Mouse (Mus musculus) CD8-positive naive resting alpha-beta T cell, adult 2 months (primary cell): Measurements from ENCODE around the gene Orm1.

Experiments used
- DNase-seq, 2 experiments: peaks; one replicate each; pipeline ENCODE4 v3.0.0; 2022; ENCODE audit warnings: low read depth in 2 of 2, low spot score in 2 of 2

The Orm1 gene

DNA sequence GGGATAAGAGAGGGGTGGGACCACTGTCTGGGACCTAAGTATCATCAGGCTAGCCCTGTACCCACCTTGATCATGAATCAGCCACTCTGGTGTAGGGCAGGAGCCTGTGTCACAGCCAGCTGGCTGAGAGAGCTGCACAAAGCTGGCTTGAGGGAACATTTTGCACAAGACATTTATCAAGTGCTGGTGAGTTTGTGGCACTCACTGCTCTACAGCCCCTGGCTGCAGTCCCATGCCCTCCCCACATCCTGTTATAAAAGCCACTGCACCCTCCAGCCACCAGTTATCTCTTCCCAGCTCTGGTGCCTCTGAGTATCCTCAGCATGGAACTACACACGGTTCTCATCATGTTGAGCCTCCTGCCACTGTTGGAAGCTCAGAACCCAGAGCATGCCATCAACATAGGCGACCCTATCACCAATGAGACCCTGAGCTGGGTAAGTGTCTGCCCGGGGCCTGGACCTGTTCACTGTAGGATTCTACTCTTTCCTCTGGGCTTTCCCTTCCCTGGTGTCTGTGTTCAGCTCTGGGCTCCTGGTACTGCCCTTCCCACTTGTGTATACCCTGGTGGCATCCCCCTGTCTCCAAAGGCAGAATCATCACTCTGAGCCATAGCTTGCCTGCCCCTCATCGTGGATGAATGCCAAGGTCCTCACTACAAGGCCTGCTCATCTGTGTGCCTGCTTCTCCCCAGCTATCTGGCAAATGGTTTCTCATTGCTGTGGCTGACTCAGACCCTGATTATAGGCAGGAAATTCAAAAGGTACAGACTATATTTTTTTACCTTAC lies 11.7 kb downstream of the Orm1 start, which contains the start of gene Orm3:
Gene Orm3, plus strand, starts transcription at position 286 of the 789 bp plus-strand sequence.
- DNase-seq: no peak

DNA sequence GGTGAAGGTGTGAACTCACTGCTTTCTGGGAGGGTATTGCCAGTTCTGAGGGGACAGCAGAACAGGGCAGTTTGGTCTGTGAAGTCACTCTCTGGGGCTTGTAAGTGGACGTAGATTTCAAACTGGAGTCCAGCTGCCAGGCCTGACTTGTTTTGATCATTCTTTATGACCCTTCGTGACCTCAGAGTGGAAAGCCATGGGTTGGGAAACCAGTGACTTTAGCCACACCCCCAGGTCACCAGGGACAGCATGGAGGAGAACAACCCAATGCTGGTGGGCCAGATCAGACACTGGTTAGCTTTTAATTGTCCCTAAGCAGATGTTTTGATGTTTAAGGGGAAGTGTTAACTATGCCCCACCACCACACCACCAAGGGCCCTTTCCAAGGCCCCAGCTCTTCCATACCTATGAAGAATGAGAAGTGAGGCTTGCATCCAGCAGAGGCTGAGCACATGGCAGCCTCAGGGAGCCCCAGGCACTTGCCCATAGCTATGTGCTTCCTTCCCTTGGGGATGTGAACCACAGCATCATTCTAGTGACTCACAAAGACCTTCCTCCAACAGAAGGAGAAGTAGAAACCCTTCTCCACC lies 12.7 kb downstream of the Orm1 start:
- DNase-seq: no peak

DNA sequence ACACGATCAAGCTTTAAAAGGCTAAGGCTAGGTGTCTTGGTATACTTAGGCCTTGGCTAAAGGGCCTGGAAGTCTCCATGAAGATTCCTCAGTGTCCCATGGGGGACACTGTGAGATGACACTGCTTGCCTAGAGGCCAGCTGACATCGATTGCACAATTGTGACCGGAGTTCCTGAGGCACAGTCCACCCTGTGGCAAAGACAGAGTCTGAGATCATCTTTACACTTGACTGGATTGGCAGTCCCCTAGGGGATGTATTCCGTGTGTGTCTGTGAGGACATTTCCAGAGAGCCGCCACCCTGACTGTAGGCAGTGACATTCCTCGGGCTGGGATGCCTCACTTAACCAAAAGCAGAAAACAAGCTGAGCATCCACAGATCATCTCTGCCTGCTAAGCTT lies 15.5 kb downstream of the Orm1 start:
- DNase-seq: no peak

DNA sequence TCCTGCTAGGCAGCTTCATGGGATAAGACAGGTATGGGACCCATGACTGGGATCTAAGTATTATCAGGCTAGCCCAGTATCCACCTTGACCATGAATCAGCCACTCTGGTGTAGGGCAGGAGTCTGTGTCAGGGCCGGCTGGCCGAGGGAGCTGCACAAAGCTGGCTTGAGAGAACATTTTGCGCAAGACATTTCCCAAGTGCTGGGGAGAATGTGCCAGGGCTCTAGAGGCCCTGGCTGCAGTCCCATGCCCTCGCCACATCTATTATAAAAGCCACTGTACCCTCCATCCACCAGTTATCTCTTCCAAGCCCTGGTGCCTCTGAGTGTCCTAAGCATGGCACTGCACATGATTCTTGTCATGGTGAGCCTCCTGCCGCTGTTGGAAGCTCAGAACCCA lies 17.8 kb downstream of the Orm1 start, which contains the start of gene Orm2:
Gene Orm2, plus strand, starts transcription at position 300 of the 400 bp plus-strand sequence.
- no peak for DNase-seq

DNA sequence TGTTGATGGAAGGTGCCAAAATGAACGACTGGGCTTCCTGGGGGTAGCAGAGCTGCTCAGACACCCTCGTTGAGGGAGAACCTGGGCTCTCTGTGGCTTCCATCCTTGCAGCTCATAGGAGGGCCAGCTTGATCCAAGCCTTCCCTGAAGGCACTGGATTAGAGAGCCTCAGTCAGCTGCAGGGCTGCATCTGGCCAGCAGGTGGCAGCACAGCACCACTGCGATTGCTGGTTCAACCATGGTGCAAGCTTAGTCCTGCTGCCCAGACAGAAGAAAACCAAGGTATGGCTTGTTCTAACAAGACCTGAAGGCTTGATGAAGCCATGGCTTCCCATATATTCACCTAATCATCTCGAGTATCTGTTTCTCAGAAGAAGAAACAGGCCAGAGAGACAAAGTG lies 24.2 kb downstream of the Orm1 start:
- peak; percentile 83 to 85 for DNase-seq

DNA sequence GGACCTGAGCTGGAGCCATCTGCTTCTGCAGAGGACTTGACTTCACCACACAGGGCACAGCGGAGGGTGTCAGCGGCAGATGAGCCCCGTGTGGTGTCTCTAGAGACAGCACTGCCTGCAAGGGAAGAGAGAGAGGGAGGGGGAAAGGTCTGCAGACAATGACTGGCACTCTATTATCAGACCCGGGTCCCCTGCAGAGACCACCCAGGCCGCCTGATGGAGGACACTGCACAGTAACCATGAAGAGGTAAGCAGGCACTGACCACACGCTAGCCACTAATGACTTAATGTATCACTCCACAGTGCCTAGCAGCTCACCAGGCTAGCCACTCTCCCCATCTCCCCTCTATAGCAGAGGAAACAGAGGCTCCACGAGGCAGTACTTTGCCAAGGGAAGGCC lies 26.5 kb downstream of the Orm1 start:
- no peak for DNase-seq

DNA sequence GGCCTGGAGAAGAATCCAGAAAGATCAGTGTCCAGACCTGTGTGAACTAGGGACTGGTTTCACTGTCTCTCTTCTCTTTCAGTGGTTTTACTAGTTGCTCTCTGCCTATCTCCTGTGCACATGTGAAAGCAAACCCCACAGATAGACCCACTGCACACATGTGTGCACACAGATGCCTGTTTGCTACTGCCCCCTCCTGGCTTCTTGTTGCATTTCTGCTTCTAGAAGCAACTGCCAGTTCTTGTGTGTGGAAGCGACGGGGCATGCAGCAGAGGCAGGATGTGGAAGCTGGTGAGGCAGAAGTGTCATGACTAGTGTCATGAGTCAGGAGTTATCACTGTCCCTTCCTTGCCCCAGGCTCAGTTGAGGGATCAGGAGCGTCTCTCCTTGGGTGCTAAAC lies 27.5 kb downstream of the Orm1 start:
- peak; percentile 31 to 58 for DNase-seq

DNA sequence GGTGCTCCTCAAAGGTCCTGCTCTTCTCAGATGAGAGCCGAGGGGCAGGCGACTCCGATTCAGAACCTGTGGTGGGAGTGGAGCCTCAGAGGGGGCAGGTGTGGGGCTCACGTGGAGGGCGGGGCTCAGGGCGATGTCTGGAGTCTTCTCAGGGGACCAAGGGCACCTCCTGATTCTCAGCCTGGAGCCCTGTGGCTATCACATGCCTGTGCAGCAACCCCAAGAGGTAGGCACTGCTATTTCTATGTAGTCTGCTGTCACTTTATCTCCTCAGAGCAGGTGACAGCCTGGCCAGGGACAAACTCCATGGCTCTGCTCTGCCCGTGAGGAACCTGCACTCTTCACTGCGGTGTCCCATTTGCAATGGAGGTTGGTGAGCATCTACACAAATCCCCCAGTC lies 29.0 kb downstream of the Orm1 start:
- DNase-seq: no peak

DNA sequence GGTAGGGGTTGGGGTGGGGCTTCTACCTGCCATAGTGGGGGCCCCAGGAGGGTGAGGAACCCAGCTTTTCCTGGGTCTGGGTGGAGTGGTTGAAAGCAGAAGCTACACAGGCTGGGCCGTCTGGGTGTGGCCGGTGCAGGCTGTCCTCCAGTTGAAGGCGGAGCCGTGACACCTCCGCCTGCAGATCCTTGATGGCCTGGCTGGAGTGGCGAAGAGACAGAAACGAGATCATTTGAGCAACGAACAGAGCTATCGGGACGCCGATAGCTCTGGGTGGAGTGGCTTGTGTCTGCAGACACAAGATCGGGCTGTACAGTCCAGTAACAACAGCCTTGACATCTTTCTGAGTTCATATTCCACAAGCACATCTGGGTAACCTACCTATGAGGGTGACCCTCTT lies 30.0 kb downstream of the Orm1 start:
- no peak for DNase-seq

DNA sequence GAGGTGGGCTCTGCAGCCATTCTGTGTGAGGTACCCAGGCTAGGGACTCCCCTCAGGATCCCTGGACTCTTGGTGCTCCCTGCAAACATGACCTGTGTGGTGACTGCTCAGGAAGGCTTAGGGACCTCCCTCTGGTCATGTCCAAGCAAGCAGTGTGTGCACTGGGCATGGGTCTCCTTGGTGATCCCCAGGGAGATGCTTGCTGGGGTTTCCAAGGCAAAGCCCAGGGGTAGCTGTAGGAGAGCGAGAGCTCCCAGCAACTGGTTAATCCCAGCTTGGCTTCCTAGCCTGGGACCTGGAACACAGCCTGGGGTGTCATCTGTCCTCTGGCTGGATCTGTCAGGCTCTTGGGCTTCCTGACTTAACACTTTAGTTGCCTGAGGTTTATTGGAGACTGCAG lies 31.0 kb downstream of the Orm1 start:
- no peak for DNase-seq

DNA sequence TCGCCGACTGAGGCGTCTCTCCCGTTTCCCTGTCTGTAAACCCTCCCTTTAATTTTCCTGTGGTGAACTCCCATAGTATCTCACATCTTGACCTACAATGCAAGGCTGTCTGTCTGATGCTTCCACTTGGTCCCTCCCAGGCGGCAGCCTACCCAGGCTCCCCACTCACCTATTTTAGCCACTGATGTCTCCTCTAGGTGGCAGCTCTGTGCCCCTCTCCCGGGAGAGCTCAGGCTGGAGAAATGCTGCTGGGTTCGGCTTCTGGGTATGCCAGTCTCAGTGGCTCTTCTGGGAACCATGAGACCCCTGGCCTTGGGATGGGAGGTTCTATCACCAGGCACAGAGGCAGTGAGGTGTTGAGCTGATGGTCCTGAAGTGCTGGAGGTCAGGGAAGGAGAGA lies 33.1 kb downstream of the Orm1 start:
- no peak for DNase-seq

DNA sequence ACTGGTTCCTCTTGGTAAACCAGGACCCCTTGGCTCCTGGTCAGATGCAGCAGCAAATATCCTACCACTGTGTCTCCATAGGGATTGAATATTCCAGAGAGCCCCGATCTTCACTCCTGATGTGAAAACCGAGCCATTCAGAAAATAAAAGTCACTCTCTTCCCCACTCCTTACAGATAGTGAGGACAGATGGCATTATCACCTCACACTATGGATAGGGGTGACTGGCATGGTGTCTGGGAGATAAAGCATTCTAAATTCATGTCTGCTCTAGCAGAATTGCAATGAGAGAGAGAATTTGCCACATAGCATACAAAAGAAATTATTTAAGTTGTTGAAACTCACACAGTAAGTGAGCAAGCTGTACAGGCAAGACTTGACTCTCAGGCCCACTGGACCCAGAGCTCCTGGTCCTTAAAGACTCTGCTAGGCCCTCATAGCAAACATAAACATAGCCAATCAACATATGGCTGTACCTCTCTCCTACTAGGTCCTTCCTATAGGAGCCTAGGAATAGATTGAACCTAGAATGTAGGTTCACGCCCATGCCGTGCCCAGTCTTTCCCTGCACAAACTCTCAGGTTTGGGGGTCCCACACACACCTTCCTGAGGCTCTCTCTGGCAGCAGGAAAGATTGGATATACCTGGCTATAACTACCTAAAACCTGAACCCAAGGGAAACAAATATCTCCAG lies 38.5 kb downstream of the Orm1 start:
- DNase-seq: no peak

DNA sequence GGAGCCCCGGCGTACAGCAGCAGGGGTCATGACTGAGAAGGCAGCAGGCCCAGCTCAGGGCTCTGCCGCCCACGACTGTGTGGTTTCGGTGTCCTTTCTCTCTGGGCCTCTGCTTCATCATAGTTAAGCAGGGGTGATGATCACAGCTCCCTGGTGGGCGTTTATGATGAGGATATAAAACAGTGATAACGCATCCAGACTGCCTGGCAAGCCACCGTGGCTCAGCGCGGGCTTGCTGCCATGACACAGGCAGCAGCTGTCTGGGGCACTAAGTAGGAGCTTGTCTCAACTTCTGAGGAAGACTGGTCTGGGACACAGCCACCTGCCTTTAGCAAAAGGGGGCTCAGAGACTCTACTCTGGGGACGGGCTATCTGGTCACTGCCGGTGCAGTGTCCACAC lies 39.1 kb downstream of the Orm1 start:
- DNase-seq: no peak

DNA sequence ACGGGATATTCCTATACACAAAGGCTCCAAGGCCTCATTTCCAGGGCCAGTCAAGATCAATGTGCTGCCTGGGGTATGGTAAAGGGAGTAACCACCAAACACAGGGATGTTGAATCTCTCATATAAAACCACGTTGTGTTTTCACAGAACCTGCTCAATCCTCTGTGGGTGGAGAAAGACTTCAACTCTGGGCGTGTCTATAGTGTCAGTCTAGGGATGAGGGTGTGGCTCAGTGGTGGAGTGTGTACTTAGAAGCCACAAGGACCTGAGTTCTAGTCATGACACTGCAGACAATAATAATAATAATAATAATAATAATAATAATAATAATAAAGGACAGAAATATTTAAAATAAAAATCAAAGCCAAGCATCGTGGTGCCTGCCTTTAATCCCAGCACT lies 39.9 kb downstream of the Orm1 start:
- no peak for DNase-seq

DNA sequence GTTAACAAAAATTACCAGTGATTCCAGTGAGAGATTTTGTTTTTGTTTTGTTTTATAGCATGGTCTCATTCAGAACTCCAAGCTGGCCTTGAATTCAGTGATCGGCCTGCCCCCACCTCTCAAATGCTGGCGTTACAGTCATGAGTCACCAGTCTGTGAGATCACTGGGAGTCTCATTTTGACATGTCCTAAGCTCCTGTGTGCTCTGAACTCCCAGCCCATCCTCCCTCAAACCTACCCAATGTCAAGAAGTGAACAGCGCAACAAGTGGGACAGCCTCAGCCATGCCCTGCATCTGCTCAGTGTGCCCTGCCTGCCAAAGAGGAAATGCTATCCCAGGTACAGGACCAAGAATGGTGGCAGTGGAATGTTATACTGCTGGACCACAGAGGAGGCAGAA lies 40.9 kb downstream of the Orm1 start:
- no peak for DNase-seq

DNA sequence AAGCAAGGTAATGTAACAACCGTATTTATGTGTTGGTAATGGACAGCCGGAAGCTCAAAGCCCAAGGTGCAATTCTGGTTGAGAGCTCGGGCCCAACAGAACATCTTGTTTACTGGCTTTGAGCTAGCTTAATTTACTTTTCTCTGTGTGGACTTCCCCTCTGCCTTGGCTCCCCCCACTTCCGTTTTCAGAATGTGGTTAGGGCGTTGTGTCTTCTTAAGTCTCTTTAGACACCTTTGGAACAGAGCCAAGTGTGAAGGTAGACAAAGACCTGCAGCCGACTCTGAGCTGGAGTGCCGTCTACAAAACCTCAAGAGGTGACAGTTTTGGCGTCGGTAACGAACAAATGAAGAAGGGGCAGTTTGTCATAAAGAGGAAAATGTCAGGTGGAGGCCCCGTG lies 41.4 kb downstream of the Orm1 start:
- peak; percentile 79 to 89 for DNase-seq

DNA sequence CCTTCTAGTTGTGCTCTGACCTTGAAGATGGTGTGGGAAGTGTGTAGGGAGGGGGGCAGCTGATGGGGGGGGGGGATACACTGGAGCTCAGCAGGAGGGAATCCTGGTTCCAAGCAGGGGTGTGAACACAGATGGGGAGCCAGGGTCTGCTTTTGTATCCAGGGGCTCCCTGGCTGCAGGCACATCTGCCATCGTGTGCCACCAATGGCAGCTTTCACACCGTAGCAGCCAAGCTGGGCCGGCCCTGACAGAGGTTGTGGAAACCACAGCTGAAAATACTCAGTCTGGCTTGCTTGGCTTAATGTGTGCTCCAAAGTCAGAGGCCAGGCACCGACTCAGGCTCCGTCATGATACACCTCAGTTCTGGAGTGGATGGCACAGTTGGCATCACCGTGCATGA lies 43.7 kb downstream of the Orm1 start:
- DNase-seq: no peak

DNA sequence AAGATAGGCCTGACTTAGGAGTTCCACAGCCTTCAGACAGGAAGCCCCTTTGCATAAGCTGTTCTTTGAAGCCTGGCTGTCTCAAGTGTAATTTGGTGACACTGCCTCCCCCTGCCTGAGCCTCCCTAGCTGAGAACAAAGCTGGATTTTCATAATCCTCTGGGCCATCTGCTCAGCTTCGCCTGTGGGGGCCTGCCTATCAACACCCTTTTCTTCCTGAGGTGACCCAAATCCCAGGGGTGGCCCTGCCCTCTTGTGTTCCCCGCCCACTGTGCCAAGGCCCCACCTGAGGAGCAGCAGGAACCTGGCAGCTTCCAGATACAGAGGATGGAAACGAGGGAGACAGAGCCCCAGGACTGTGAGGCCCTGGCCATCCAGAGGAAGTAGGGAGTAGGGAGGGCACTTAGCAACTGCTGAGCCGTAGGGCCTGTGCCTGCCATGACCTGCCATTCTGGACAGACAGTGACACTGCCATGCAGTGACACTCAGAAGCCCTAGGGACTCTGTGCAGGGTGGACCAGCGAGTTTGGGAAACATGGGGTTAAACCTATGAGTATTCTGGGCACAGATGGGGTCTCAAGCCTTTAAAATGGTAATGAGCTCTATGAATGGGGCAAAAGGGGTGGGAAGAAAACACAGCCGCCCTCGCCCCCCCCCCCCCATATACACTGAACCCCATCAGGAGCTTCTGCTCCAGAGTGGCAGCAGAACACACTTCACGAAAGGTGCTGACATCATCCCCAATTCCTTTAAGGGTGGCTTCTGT lies 44.9 kb downstream of the Orm1 start:
- peak; percentile 40 to 50 for DNase-seq

DNA sequence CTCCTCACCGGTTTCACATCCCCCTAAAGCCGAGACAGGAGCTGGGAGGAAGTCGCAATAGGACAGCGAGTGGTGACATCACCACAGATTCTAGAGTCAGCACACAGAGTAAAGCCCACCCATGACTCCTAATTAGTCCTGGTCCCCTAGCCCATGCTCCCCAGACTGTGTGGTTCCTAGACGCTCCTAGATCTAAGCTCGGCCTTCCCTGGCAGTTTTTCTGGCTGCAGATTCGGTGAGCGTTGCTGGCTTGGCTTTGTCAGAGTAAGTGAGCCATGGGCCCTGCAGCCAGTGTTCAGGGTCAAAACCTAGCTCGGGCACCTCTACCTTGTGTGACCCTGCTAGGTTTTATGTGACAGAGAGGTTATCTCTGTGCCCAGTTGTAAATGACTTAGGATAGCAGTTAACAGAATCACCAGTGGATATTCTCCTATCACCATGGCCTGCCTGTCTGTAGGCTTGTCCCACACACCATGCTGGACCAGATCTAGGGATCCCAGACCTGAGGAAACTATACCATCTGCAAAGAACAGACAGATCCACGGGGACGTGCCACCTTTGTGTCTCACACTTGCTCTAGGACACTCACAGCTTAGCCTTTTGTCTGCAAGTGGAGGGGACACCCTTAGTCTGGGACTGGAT lies 45.6 kb downstream of the Orm1 start:
- no peak for DNase-seq

DNA sequence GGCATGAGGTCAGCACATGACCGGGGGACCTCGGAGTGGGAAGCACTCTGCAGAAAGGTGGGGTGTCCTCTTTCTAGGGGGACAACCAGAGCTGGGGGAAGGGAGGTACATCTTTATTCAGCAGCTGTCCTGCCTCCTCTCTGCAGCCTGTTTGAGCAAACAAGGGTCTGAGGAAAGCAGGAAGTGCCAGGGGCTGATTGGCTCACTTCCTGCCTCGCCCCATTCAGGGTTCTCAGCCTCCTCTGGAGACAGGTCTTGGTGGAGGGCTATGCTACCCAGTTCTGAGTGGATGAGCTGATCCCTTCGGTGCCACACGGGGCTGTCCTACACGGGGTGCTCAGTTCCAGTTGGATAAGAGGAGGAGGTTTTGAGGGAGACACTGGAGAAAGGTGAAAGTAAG lies 47.0 kb downstream of the Orm1 start:
- DNase-seq: no peak
